Mouse (Mus musculus) G1E (cell line): ENCODE data around the gene Wee1. TPM values are rescaled to one million over a fixed set of nuclear protein-coding genes. Genes with fewer than 3 reads are reported as not detected.
"Not testable (repeated sequence)": the region's sequence is repeated elsewhere in the genome, so short reads cannot be mapped to it uniquely, and the experiment has no call there.

Experiments used
- ATAC-seq: 2 replicates; pipeline ENCODE4 v1.8.0; 2016; ENCODE audit warnings: mild to moderate bottlenecking; ENCODE audit not compliant: insufficient number of reproducible peaks, poor library complexity, low FRiP score, severe bottlenecking; ENCODE audit errors: extremely low read depth
- DNase-seq: peaks from one replicate; pipeline ENCODE4 v3.0.0; 2012; ENCODE audit warnings: low spot score
- H3K27me3 ChIP-seq: 2 replicates; pipeline ENCODE4 v1.6.1; 2012; ENCODE audit warnings: mild to moderate bottlenecking, low read length, inconsistent platforms; ENCODE audit not compliant: insufficient read depth
- H3K36me3 ChIP-seq: replicated peaks from 2 replicates; pipeline ENCODE3; 2012; ENCODE audit warnings: mild to moderate bottlenecking, inconsistent platforms
- H3K4me1 ChIP-seq: 2 replicates; pipeline ENCODE4 v1.6.1; 2012; ENCODE audit warnings: low read depth, low read length, inconsistent platforms, mixed read lengths; ENCODE audit not compliant: insufficient read depth
- H3K4me3 ChIP-seq: 2 replicates; pipeline ENCODE4 v1.5.1; 2012; ENCODE audit warnings: low read depth, mild to moderate bottlenecking, inconsistent platforms, low read length, moderate library complexity, mixed read lengths
- H3K9me3 ChIP-seq: replicated peaks from 2 replicates; pipeline ENCODE4 v1.6.1; 2012; ENCODE audit warnings: inconsistent platforms
- CTCF ChIP-seq: IDR thresholded peaks from 2 replicates; pipeline ENCODE4 v1.5.1; 2012; ENCODE audit warnings: low read depth, low read length, inconsistent platforms, mixed read lengths
- GATA1 ChIP-seq: IDR thresholded peaks from 2 replicates; pipeline ENCODE4 v1.6.1; 2012; ENCODE audit warnings: borderline replicate concordance, low read length, inconsistent platforms, mixed read lengths
- GATA2 ChIP-seq: IDR thresholded peaks from 2 replicates; pipeline ENCODE4 v1.6.1; 2012; ENCODE audit warnings: low read depth, low read length, inconsistent platforms, borderline replicate concordance
- POLR2AphosphoS5 ChIP-seq: IDR thresholded peaks from 2 replicates; pipeline ENCODE4 v1.6.1; 2012; ENCODE audit warnings: low read depth, low read length, inconsistent platforms; ENCODE audit not compliant: insufficient replicate concordance
- TAL1 ChIP-seq: conservative IDR thresholded peaks from 2 replicates; pipeline ENCODE4 v1.6.1; 2012; ENCODE audit warnings: low read depth, low read length, inconsistent platforms, mixed read lengths
- polyA plus RNA-seq: library from polyadenylated mRNA; stranded (reverse); fragments of >175 nt; gene quantifications from 2 replicates; pipeline ENCODE4 v1.2.3, GENCODE M21; 2012
- total RNA-seq, 2 experiments: library from RNA; stranded (forward) in 1 of 2; stranded (reverse) in 1 of 2; fragments of 200-1000 nt in 1 of 2; fragments of >200 nt in 1 of 2; fragmentation: Nextera tagmentation in 1 of 2; gene quantifications; 2 replicates each; pipeline ENCODE4 v1.2.3; 2014 to 2017

Wee1 gene
- total and polyA plus RNA-seq, 3 experiments: 21.3 to 82.1 (median 32.7) TPM

DNA sequence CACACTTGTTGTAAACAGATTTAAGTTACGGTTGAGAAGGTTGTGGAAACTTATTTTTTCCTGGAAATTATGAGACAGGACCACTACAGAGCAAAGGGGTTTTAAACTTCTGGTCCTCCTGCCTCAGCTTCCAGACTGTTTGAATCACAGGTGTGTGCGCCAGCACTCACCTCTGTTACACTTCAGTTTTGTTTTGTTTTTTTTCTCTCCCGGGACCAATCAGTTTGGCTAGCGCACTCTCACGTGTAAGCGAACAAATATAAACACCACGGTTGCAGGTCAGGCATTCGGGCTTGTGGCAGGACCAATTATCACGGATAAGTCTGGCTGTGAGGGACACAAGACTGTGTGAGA lies 707 bp upstream of the Wee1 start:
- no peaks in the 10 kb centered on the region for H3K9me3 ChIP-seq
- TF ChIP-seq GATA1: no peak
- no peak for TF ChIP-seq CTCF
- TF ChIP-seq TAL1: no peak
- TF ChIP-seq GATA2: no peak
- peak overlapping the region; percentile 95 for H3K4me3 ChIP-seq
- peaks cover 6% of the 10 kb centered on the region for H3K36me3 ChIP-seq
- H3K4me1 ChIP-seq: peaks cover 24% of the 10 kb centered on the region
- no peak for DNase-seq
- ATAC-seq: no peak
- no peaks in the 10 kb centered on the region for H3K27me3 ChIP-seq

DNA sequence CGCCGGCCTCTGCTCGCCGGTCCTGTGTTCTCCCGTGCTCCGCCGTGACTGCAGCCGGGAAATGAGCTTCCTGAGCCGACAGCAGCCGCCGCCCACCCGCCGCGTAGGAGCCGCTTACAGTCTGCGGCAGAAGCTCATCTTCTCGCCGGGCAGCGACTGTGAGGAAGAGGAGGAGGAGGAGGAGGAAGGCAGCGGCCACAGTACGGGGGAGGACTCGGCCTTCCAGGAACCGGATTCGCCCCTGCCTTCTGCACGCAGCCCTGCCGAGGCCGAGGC lies 381 bp downstream of the Wee1 start:
- DNase-seq: peak; percentile 71
- Histone ChIP-seq H3K27me3 (no peaks in the 10 kb centered on the region), H3K9me3 (no peaks in the 10 kb centered on the region), H3K4me1 (peaks cover 26% of the 10 kb centered on the region), H3K4me3 (peak overlapping the region; percentile 95), H3K36me3 (peaks cover 16% of the 10 kb centered on the region)
- no peak for ATAC-seq
- TF ChIP-seq GATA1 (no peak), TAL1 (no peak), CTCF (no peak), GATA2 (no peak), POLR2AphosphoS5 (no peak)

DNA sequence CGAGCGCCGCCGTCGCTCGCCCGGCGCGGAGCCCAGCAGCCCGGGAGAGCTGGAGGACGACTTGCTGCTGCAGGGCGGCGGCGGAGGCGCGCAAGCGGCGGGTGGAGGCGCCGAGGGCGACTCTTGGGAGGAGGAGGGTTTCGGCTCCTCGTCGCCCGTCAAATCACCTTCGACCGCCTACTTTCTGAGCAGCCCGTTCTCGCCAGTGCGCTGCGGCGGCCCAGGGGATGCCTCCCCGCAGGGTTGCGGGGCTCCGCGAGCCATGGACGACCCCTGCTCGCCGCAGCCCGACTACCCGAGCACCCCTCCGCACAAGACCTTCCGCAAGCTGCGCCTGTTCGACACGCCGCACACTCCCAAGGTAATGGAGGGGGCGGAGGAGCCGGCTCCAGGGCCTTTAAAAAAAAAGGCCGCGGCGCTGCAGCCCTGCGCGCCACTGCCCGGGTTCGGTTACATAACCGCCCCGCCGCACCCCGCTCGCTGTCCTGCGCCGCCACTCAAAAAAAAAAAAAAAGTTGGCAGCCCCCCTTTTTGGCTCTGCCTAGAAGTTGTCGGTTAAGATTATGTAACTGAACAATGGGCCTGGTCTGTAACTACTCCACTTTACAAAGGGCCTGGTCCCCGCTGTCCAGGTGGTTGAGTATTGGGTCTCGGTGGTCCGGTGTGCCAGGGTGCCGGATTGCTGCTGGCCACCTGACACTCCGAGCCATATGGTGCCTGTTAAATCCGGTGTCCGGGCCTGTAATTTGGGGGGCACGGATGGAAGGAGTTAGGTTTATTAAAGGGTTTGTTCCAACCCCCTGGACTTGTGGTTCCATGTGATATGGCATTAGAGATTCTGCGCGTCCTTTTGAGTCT lies 948 bp downstream of the Wee1 start:
- no peaks in the 10 kb centered on the region for H3K27me3 ChIP-seq
- peak; percentile 58 for DNase-seq
- peaks cover 21% of the 10 kb centered on the region for H3K36me3 ChIP-seq
- no peaks in the 10 kb centered on the region for H3K9me3 ChIP-seq
- peak overlapping the region; percentile 95 for H3K4me3 ChIP-seq
- no peak for TF ChIP-seq POLR2AphosphoS5
- no peak for TF ChIP-seq TAL1
- no peak for TF ChIP-seq GATA2
- no peak for TF ChIP-seq GATA1
- no peak for TF ChIP-seq CTCF
- H3K4me1 ChIP-seq: peaks cover 26% of the 10 kb centered on the region
- no peak for ATAC-seq

DNA sequence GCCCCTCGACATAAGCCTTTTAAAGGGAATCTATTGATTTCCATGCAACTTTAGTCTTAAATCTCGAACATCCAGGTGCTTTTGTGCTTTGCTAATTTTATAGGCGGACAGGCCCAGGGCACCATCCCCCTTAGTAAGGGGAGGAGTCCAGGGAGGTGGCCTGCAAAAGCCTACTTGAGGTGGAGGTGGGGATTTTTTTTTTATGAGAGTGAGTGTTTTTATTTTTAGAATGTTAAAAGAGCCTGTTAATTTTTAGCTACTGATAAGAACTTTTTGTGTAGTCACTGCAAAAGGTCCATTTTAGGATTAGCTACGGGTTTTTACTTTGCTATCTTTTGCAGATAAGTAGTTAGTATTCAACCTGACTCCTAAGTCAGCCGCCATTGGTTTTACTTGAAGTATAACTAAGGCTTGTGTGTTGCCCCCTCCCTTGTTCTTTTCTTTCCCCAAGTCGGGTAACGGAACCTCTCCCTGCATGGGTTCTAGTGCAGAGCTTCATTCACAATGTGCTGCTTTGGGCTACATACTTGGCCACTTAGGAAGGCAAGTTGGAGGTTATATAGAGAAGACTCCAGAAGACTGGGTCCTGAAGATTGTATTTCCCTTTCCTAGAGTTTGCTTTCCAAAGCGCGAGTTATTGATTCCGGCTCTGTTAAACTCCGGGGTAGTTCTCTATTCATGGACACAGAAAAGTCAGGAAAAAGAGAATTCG lies 2.2 kb downstream of the Wee1 start:
- peaks cover 26% of the 10 kb centered on the region for H3K4me1 ChIP-seq
- no peaks in the 10 kb centered on the region for H3K27me3 ChIP-seq
- peak; percentile 60 for DNase-seq
- H3K4me3 ChIP-seq: peak overlapping the region; percentile 95
- H3K9me3 ChIP-seq: no peaks in the 10 kb centered on the region
- H3K36me3 ChIP-seq: peaks cover 32% of the 10 kb centered on the region
- TF ChIP-seq GATA2 (no peak), TAL1 (no peak), CTCF (no peak), GATA1 (no peak), POLR2AphosphoS5 (no peak)
- 0 out of 2 replicates have a peak, but pooled peaks have one; percentile 25 for ATAC-seq

DNA sequence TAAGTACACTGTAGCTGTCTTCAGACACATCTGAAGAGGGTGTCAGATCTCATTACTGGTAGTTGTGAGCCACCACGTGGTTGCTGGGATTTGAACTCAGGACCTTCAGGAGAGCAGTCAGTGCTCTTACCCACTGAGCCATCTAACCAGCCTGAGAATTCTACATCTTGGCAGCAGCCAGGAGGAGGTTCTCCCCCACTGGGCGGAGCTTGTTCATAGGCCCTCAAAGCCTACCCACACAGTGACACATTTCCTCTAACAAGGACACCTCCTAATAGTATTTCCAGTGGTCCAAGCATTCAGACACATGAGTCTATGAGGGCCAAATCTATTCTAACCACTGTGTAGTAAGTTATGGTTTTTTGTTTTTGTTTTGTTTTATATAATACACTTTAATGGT lies 6.7 kb downstream of the Wee1 start:
- DNase-seq (no peak), ATAC-seq (no peak)
- H3K36me3 ChIP-seq: peaks cover 75% of the 10 kb centered on the region
- no peaks in the 10 kb centered on the region for H3K9me3 ChIP-seq
- no peak overlapping the region for H3K4me3 ChIP-seq
- peaks cover 21% of the 10 kb centered on the region for H3K4me1 ChIP-seq
- no peaks in the 10 kb centered on the region for H3K27me3 ChIP-seq
- TF ChIP-seq TAL1: no peak
- TF ChIP-seq GATA2: no peak
- TF ChIP-seq GATA1: no peak
- TF ChIP-seq POLR2AphosphoS5: no peak
- TF ChIP-seq CTCF: no peak

DNA sequence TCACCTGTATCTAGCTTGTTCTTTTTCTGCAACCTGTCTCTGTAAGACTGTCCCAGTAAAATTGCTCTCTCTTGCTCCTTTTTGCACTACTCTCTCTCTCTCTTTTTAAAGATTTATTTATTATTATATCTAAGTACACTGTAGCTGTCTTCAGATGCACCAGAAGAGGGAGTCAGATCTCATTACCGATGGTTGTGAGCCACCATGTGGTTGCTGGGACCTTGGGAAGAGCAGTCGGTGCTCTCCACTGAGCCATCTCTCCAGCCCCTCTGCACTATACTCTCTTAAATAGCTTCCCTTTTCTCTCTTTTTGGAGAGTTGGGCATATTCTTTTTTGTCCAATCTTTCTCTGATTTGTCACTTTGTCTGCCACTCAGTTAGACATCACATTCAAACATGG lies 10.4 kb downstream of the Wee1 start:
- H3K36me3 ChIP-seq: peaks cover 94% of the 10 kb centered on the region
- not testable (repeated sequence) for DNase-seq, H3K27me3 ChIP-seq, ATAC-seq, H3K4me3 ChIP-seq, H3K4me1 ChIP-seq, H3K9me3 ChIP-seq
